Mouse (Mus musculus): Measurements from ENCODE around the gene Fcho2. TPM values are rescaled to one million over a fixed set of nuclear protein-coding genes. Genes with fewer than 3 reads are reported as not detected.

The Fcho2 gene
- total and polyA plus RNA-seq, 2 experiments from 2014 or later, result 14.1 to 25.1 TPM

- no peaks in the 10 kb centered on the region for H3K36me3 ChIP-seq (ENCODE audit: insufficient read depth)
- ATAC-seq, result no peak
- no peak overlapping the region for H3K4me2 ChIP-seq (ENCODE audit: low read depth)
- 91% methylated on average over 5 of the region's 5 CpGs for WGBS
- H3K9me3 ChIP-seq (ENCODE audit: low read length), result no peaks in the 10 kb centered on the region
- H3K4me3 ChIP-seq (ENCODE audit: low read depth, low read length), result no peak overlapping the region
- H3K4me1 ChIP-seq (ENCODE audit: insufficient read depth), result no peaks in the 10 kb centered on the region
- DNase-seq, result no peak
- H3K9ac ChIP-seq, result no peak overlapping the region
- no peak for TF ChIP-seq CTCF (IDR thresholded peaks at IDR 0.05; ENCODE audit: low read depth)
- no peaks in the 10 kb centered on the region for H3K27me3 ChIP-seq (ENCODE audit: insufficient read depth, low read length)
- H3K27ac ChIP-seq (ENCODE audit: low read depth, low read length), result no peak overlapping the region
Observed at GRCm38 (mm10) chr13:98680470-98681060, 134.7 kb downstream of the Fcho2 start.

GRCm38 (mm10) chr13:98679631-98680041 lies 135.6 kb downstream of the Fcho2 start:
- Histone ChIP-seq H3K4me2 (ENCODE audit: low read depth) (no peak overlapping the region), H3K4me1 (ENCODE audit: insufficient read depth) (no peaks in the 10 kb centered on the region), H3K9ac (no peak overlapping the region), H3K27ac (ENCODE audit: low read depth, low read length) (no peak overlapping the region), H3K4me3 (ENCODE audit: low read depth, low read length) (no peak overlapping the region), H3K9me3 (ENCODE audit: low read length) (no peaks in the 10 kb centered on the region), H3K36me3 (ENCODE audit: insufficient read depth) (no peaks in the 10 kb centered on the region), H3K27me3 (ENCODE audit: insufficient read depth, low read length) (no peaks in the 10 kb centered on the region)
- TF ChIP-seq CTCF (IDR thresholded peaks at IDR 0.05; ENCODE audit: low read depth), result no peak
- 48% methylated on average over 4 of the region's 4 CpGs for WGBS
- ATAC-seq (no peak), DNase-seq (no peak)

GRCm38 (mm10) chr13:98679230-98679629 lies 136.0 kb downstream of the Fcho2 start:
- no peak overlapping the region for H3K4me2 ChIP-seq (ENCODE audit: low read depth)
- H3K27ac ChIP-seq (ENCODE audit: low read depth, low read length), result no peak overlapping the region
- TF ChIP-seq CTCF (IDR thresholded peaks at IDR 0.05; ENCODE audit: low read depth), result no peak
- no peak overlapping the region for H3K4me3 ChIP-seq (ENCODE audit: low read depth, low read length)
- no peak overlapping the region for H3K9ac ChIP-seq
- no peaks in the 10 kb centered on the region for H3K27me3 ChIP-seq (ENCODE audit: insufficient read depth, low read length)
- no peaks in the 10 kb centered on the region for H3K9me3 ChIP-seq (ENCODE audit: low read length)
- ATAC-seq (no peak), DNase-seq (no peak)
- H3K4me1 ChIP-seq (ENCODE audit: insufficient read depth), result no peaks in the 10 kb centered on the region
- 90% methylated on average over 1 of the region's 1 CpGs for WGBS
- no peaks in the 10 kb centered on the region for H3K36me3 ChIP-seq (ENCODE audit: insufficient read depth)

- Histone ChIP-seq H3K27ac (ENCODE audit: low read depth, low read length) (no peak overlapping the region), H3K4me2 (ENCODE audit: low read depth) (no peak overlapping the region), H3K9ac (no peak overlapping the region), H3K36me3 (ENCODE audit: insufficient read depth) (no peaks in the 10 kb centered on the region), H3K9me3 (ENCODE audit: low read length) (no peaks in the 10 kb centered on the region), H3K4me3 (ENCODE audit: low read depth, low read length) (no peak overlapping the region), H3K4me1 (ENCODE audit: insufficient read depth) (no peaks in the 10 kb centered on the region), H3K27me3 (ENCODE audit: insufficient read depth, low read length) (no peaks in the 10 kb centered on the region)
- DNase-seq (no peak), ATAC-seq (no peak)
- no peak for TF ChIP-seq CTCF (IDR thresholded peaks at IDR 0.05; ENCODE audit: low read depth)
- 82% methylated on average over 4 of the region's 4 CpGs for WGBS
Observed at GRCm38 (mm10) chr13:98673922-98674321, 141.3 kb downstream of the Fcho2 start.

Other genes with a start within 250 kb of the Fcho2 start
- gene Tmem174, start 178.0 kb downstream of the Fcho2 start, total RNA-seq (2014; rRNA removed), result 0.10 TPM in 1 of 2 replicates, not detected in the other
- not detected in 2 replicates for gene Tmem174, start 178.0 kb downstream of the Fcho2 start, polyA plus RNA-seq (2015; fragmentation: Nextera tagmentation; extraction: Ambion mirVana)
- not detected in 2 replicates for gene Tmem171, start 120.6 kb downstream of the Fcho2 start, total RNA-seq (2014; rRNA removed)
- 0.28 TPM in 1 of 2 replicates, not detected in the other for gene Tmem171, start 120.6 kb downstream of the Fcho2 start, polyA plus RNA-seq (2015; fragmentation: Nextera tagmentation; extraction: Ambion mirVana)
- gene Tnpo1, start 110.9 kb upstream of the Fcho2 start, total RNA-seq (2014; rRNA removed), result 70.6 and 73.5 TPM in 2 replicates
- 15.1 and 16.2 TPM in 2 replicates for gene Tnpo1, start 110.9 kb upstream of the Fcho2 start, polyA plus RNA-seq (2015; fragmentation: Nextera tagmentation; extraction: Ambion mirVana)
- not detected in 2 replicates for gene 1700024P04Rik, start 169.1 kb upstream of the Fcho2 start, total RNA-seq (2014; rRNA removed)
- gene 1700024P04Rik, start 169.1 kb upstream of the Fcho2 start, polyA plus RNA-seq (2015; fragmentation: Nextera tagmentation; extraction: Ambion mirVana), result not detected in 2 replicates